Mouse (Mus musculus) brain, embryonic 14.5 days (tissue): ENCODE measurements around the gene Zyx. TPM values are rescaled to one million over a fixed set of nuclear protein-coding genes. Genes with fewer than 3 reads are reported as not detected.

Source experiments
- DNase-seq: peaks from one replicate; pipeline ENCODE4 v3.0.0-alpha.2; 2011; ENCODE audit warnings: low read depth
- CTCF ChIP-seq: fragments of 200-500 bp; IDR thresholded peaks from 2 replicates; pipeline ENCODE4 v1.5.1; 2012; ENCODE audit warnings: inconsistent platforms, mild to moderate bottlenecking, moderate library complexity, borderline replicate concordance; ENCODE audit not compliant: insufficient read depth, insufficient read length; ENCODE audit errors: extremely low read depth
- POLR2A ChIP-seq: fragments of 200-500 bp; IDR thresholded peaks from 2 replicates; pipeline ENCODE4 v1.6.1; 2012; ENCODE audit warnings: mild to moderate bottlenecking, inconsistent platforms, borderline replicate concordance; ENCODE audit not compliant: poor library complexity, insufficient read depth, insufficient read length, severe bottlenecking; ENCODE audit errors: extremely low read depth
- polyA plus RNA-seq: library from polyadenylated mRNA; depleted of rRNA; stranded (reverse); fragments of >200 nt; gene quantifications from 2 replicates; pipeline ENCODE4 v1.2.3, GENCODE M21; 2012; rRNA removed

Gene Zyx
- polyA plus RNA-seq, 1 experiment = 76.3 TPM

- peak; percentile 50 for DNase-seq
- TF ChIP-seq CTCF = no peak
- no peak for TF ChIP-seq POLR2A
Measured at GRCm38 (mm10) chr6:42395960-42396809, 46.8 kb downstream of the Zyx start.

DNA sequence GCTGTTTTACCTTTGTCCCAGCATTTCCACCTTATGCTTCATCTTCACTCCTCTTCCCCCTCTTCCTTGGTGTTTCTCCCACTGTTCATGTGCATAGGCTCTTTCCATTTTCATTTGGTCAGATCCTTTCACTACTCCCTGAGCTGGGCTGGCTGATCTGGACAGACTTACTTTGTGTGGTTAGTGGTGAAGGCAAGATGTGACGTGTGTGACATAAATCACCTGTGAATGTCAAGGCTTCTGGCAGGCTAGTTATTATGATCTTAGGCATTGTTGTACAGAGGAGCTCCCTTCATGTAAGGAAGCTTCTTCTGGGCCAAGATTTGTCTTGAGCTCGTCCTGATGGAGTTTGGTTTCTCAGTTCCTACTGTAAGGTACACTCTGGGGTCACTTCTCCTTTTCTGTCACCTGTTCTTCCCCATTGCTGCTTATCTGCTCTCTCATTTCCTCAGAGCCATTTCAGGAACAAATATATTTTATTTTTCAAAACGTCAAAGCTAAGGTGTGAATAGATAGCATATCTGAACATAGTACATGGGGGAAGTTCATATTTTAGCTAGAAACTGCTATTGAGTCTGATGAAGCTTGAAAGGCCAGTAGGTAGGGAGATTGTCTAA is 47.7 kb downstream of the Zyx start:
- no peak for TF ChIP-seq CTCF
- no peak for TF ChIP-seq POLR2A
- DNase-seq = no peak

DNA sequence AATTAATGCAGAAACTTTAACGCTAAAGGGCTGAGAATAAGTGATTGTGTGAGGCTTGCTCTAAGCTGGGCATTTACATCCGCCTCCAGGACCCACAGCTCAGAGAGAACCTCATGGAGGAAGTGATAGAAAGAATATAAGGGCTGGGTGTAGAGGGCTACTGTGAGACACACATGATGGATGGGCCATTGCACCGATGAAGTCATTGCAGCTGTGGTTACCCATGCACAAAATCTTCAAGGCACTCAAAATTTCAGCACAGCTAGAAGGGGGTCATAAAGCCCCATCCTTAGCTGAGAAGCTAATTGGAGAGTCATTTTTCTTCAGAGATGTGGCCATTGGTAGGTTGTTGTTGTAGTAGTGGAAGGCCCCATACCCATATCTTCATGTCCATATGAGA is 48.9 kb downstream of the Zyx start:
- no peak for TF ChIP-seq CTCF
- TF ChIP-seq POLR2A = no peak
- DNase-seq = no peak

GRCm38 (mm10) chr6:42398998-42399397 is 49.6 kb downstream of the Zyx start:
- no peak for DNase-seq
- TF ChIP-seq POLR2A (no peak), CTCF (no peak)

GRCm38 (mm10) chr6:42399938-42400337 is 50.5 kb downstream of the Zyx start, which contains the start of gene Tas2r143:
Gene Tas2r143, plus strand, starts transcription at chr6:42400238.
- TF ChIP-seq POLR2A (no peak), CTCF (no peak)
- no peak for DNase-seq

DNA sequence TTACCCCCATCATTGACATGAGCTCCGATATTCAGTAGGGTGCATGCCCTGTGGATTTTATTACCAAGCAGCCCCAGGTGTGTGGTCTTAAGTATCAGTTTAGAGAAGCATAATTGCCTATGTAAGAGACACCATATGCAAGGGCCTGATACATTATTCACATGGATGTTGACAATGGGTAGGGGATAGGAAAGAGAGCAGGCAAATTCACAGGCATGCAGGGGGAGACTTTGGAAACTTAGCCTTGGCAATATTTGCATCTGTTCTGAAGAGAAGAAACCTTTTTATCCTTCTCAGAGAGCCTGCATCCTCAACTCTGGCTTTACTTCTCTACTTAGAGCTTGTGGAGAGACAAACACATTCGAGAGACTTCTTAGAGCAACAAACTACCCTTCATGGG is 55.7 kb downstream of the Zyx start, which contains the start of gene Tas2r135:
Gene Tas2r135, plus strand, starts transcription at position 301 of the 400 bp plus-strand sequence.
- DNase-seq = no peak
- TF ChIP-seq POLR2A (no peak), CTCF (no peak)

Other genes starting within 250 kb of the Zyx start
- gene Tas2r139, start 208.7 kb upstream of the Zyx start, polyA plus RNA-seq = not detected in 2 replicates
- not detected in 2 replicates for gene Tas2r144, start 134.3 kb upstream of the Zyx start, polyA plus RNA-seq
- 6.7 and 7.1 TPM in 2 replicates for gene Gstk1, start 103.7 kb upstream of the Zyx start, polyA plus RNA-seq
- 0.14 TPM in 1 of 2 replicates, not detected in the other for gene Tmem139, start 87.7 kb upstream of the Zyx start, polyA plus RNA-seq
- gene Casp2, start 84.6 kb upstream of the Zyx start, polyA plus RNA-seq = 76.1 and 101 TPM in 2 replicates
- gene Clcn1, start 62.9 kb upstream of the Zyx start, polyA plus RNA-seq = 11.0 and 12.0 TPM in 2 replicates
- gene Fam131b, start 25.0 kb upstream of the Zyx start, polyA plus RNA-seq = 30.9 and 37.9 TPM in 2 replicates
- gene Epha1, start 23.6 kb downstream of the Zyx start, polyA plus RNA-seq = 1.2 and 1.3 TPM in 2 replicates
- gene Tas2r143, start 50.6 kb downstream of the Zyx start, polyA plus RNA-seq = 0.16 and 0.29 TPM in 2 replicates
- gene Tas2r135, start 55.8 kb downstream of the Zyx start, polyA plus RNA-seq = 0.07 TPM in 1 of 2 replicates, not detected in the other
- 0.10 TPM in 1 of 2 replicates, not detected in the other for gene Tas2r126, start 84.9 kb downstream of the Zyx start, polyA plus RNA-seq
- not detected in 2 replicates for gene Olfr458, start 115.6 kb downstream of the Zyx start, polyA plus RNA-seq
- not detected in 2 replicates for gene Olfr457, start 126.7 kb downstream of the Zyx start, polyA plus RNA-seq
- not detected in 2 replicates for gene Olfr456, start 137.6 kb downstream of the Zyx start, polyA plus RNA-seq
- not detected in 2 replicates for gene Olfr455, start 198.0 kb downstream of the Zyx start, polyA plus RNA-seq
- not detected in 2 replicates for gene Tcaf3, start 248.1 kb downstream of the Zyx start, polyA plus RNA-seq